8 mouse cellular contexts compared by ENCODE assay signal in genomic region chr13:98926958-98927242, GRCm38 (mm10). TPM values are rescaled to one million over a fixed set of nuclear protein-coding genes. Genes with fewer than 3 reads are reported as not detected.
A peak's percentile ranks its signal among the peaks of the same experiment; 100 is the strongest.
DNase-seq lines count a peak whose midpoint lies in the region; ATAC-seq and TF ChIP-seq lines count a peak whose summit lies in the region.

No protein-coding gene starts in this region.

- H3K9me3 ChIP-seq in embryonic facial prominence, embryonic 11.5 days (replicated peaks; ENCODE audit: control insufficient read depth, low read length), result no peaks in the 10 kb centered on the region
- H3K9me3 ChIP-seq in intestine, embryonic 15.5 days, result no peaks in the 10 kb centered on the region
- H3K9me3 ChIP-seq in neural tube, embryonic 13.5 days, result no peaks in the 10 kb centered on the region

- peak overlapping the region; percentile 98 for H3K4me3 ChIP-seq in left cerebral cortex, adult 2 months
- H3K4me3 ChIP-seq in embryonic facial prominence, embryonic 11.5 days (ENCODE audit: low read depth, low read length), result peak overlapping the region; percentile 100
- peak overlapping the region; percentile 99 for H3K4me3 ChIP-seq in intestine, embryonic 15.5 days (replicated peaks)
- peak overlapping the region; percentile 98 for H3K4me3 ChIP-seq in neural tube, embryonic 13.5 days

- H3K4me1 ChIP-seq in embryonic facial prominence, embryonic 11.5 days (ENCODE audit: control insufficient read depth, insufficient read depth, low read length), result no peaks in the 10 kb centered on the region
- H3K4me1 ChIP-seq in intestine, embryonic 15.5 days (replicated peaks), result peaks cover 9% of the 10 kb centered on the region; the same call in 1 of the 2 replicates
- peaks cover 33% of the 10 kb centered on the region for H3K4me1 ChIP-seq in neural tube, embryonic 13.5 days (replicated peaks)

- TF ChIP-seq CTCF in left cerebral cortex, adult 2 months (IDR thresholded peaks at IDR 0.05), result no peak

- H3K27ac ChIP-seq in left cerebral cortex, adult 2 months, result peak overlapping the region; percentile 96
- H3K27ac ChIP-seq in embryonic facial prominence, embryonic 11.5 days (replicated peaks; ENCODE audit: low read depth, low read length), result no peak overlapping the region
- peak overlapping the region; percentile 54; the same call in 1 of the 2 replicates for H3K27ac ChIP-seq in intestine, embryonic 15.5 days
- H3K27ac ChIP-seq in neural tube, embryonic 13.5 days (replicated peaks), result peak overlapping the region; percentile 99

- H3K36me3 ChIP-seq in embryonic facial prominence, embryonic 11.5 days (replicated peaks; ENCODE audit: control insufficient read depth, insufficient read depth, low read depth, low read length), result no peaks in the 10 kb centered on the region
- 0 out of 2 replicates have a peak, but pooled peaks cover 4% of the 10 kb centered on the region for H3K36me3 ChIP-seq in intestine, embryonic 15.5 days
- H3K36me3 ChIP-seq in neural tube, embryonic 13.5 days, result peaks cover 7% of the 10 kb centered on the region

- peak overlapping the region; percentile 85 for H3K4me2 ChIP-seq in embryonic facial prominence, embryonic 11.5 days (ENCODE audit: low read depth, low read length)
- peak overlapping the region; percentile 84 for H3K4me2 ChIP-seq in intestine, embryonic 15.5 days (replicated peaks)
- peak overlapping the region; percentile 90 for H3K4me2 ChIP-seq in neural tube, embryonic 13.5 days

- WGBS in embryonic facial prominence, embryonic 11.5 days, result 81% methylated on average over 3 of the region's 3 CpGs
- 62% methylated on average over 3 of the region's 3 CpGs for WGBS in intestine, embryonic 15.5 days
- WGBS in neural tube, embryonic 13.5 days, result 72% methylated on average over 3 of the region's 3 CpGs

- intact Hi-C loops in left cerebral cortex, adult 2 months (cut with DNase I), result loop anchor here (10.0 kb wide), 1 partner anchor 128 kb away; no protein-coding TSS in a partner anchor

- H3K27me3 ChIP-seq in embryonic facial prominence, embryonic 11.5 days (ENCODE audit: control insufficient read depth, insufficient read depth, low read length), result no peaks in the 10 kb centered on the region
- no peaks in the 10 kb centered on the region for H3K27me3 ChIP-seq in intestine, embryonic 15.5 days (replicated peaks)
- H3K27me3 ChIP-seq in neural tube, embryonic 13.5 days, result no peaks in the 10 kb centered on the region

- DNase-seq in left cerebral cortex, adult 2 months (ENCODE audit: extremely low spot score in 1 of 2, low spot score in 2 of 2), result no peak
- DNase-seq in left cerebral cortex, adult 18-20 months (ENCODE audit: low spot score in 2 of 2), result no peak
- peak; percentile 10 for DNase-seq in embryonic facial prominence, embryonic 11.5 days (ENCODE audit: low spot score)
- DNase-seq in cerebellum, postnatal 10 days, result no peak
- DNase-seq in embryo, embryonic 9.5 days (ENCODE audit: extremely low spot score), result no peak
- no peak for DNase-seq in ovary, postnatal 36 days (ENCODE audit: low spot score)

- peak overlapping the region; percentile 100 for H3K9ac ChIP-seq in embryonic facial prominence, embryonic 11.5 days (replicated peaks; ENCODE audit: low read length)
- H3K9ac ChIP-seq in intestine, embryonic 15.5 days, result no peak overlapping the region
- H3K9ac ChIP-seq in neural tube, embryonic 13.5 days, result peak overlapping the region; percentile 100

- ATAC-seq in embryonic facial prominence, embryonic 11.5 days (replicated peaks; ENCODE audit: insufficient number of reproducible peaks, low FRiP score, low TSS enrichment, low read depth), result no peak
- ATAC-seq in intestine, embryonic 15.5 days, result no peak
- ATAC-seq in neural tube, embryonic 13.5 days (ENCODE audit: low read depth), result no peak; the same call in 1 of the 2 replicates

RNA-seq across cellular contexts. Expression of gene Tnpo1, which starts 0.7 kb away (rescaled TPM):
- total RNA-seq in left cerebral cortex, adult 2 months (2021), result 10 to 100 TPM; 66.9 to 67.5 TPM
- total RNA-seq in left cerebral cortex, adult 18-20 months (2021), result 10 to 100 TPM; 63.1 to 65.1 TPM
- 61.5 and 65.2 TPM in 2 replicates for polyA plus RNA-seq in embryonic facial prominence, embryonic 11.5 days (2014; fragmentation: Nextera tagmentation; extraction: Ambion mirVana)
- polyA plus RNA-seq in intestine, embryonic 15.5 days (2015; fragmentation: Nextera tagmentation; extraction: Ambion mirVana), result 60.3 and 67.6 TPM in 2 replicates
- 51.9 and 63.7 TPM in 2 replicates for polyA plus RNA-seq in neural tube, embryonic 13.5 days (2015; fragmentation: Nextera tagmentation; extraction: Ambion mirVana)

RNA-seq across cellular contexts. Expression of gene 1700024P04Rik, which starts 57.5 kb away (rescaled TPM):
- not detected for total RNA-seq in left cerebral cortex, adult 2 months (2021)
- not detected for total RNA-seq in left cerebral cortex, adult 18-20 months (2021)
- not detected in 2 replicates for polyA plus RNA-seq in embryonic facial prominence, embryonic 11.5 days (2014; fragmentation: Nextera tagmentation; extraction: Ambion mirVana)
- not detected in 2 replicates for polyA plus RNA-seq in intestine, embryonic 15.5 days (2015; fragmentation: Nextera tagmentation; extraction: Ambion mirVana)
- polyA plus RNA-seq in neural tube, embryonic 13.5 days (2015; fragmentation: Nextera tagmentation; extraction: Ambion mirVana), result not detected in 2 replicates
